Mouse (Mus musculus): ENCODE data around the gene A930009A15Rik. TPM values are rescaled to one million over a fixed set of nuclear protein-coding genes. Genes with fewer than 3 reads are reported as not detected.

Gene A930009A15Rik
- total RNA-seq, 2 experiments from 2014 or later, result 0.34 to 0.62 TPM

- no peak for DNase-seq (ENCODE audit: low spot score in 2 of 2)
- intact Hi-C loops (cut with DNase I), result no loop called here
Observed at GRCm38 (mm10) chr10:115571734-115572440, 2.1 kb downstream of the A930009A15Rik start.

- intact Hi-C loops (cut with DNase I), result no loop called here
- no peak for DNase-seq (ENCODE audit: low spot score in 2 of 2)
Observed at GRCm38 (mm10) chr10:115579076-115579475, 9.3 kb downstream of the A930009A15Rik start.

GRCm38 (mm10) chr10:115579494-115579893 lies 9.7 kb downstream of the A930009A15Rik start:
- DNase-seq (ENCODE audit: low spot score in 2 of 2), result no peak
- intact Hi-C loops (cut with DNase I), result no loop called here

GRCm38 (mm10) chr10:115581971-115582370 lies 12.2 kb downstream of the A930009A15Rik start:
- intact Hi-C loops (cut with DNase I), result no loop called here
- DNase-seq (ENCODE audit: low spot score in 2 of 2), result no peak

GRCm38 (mm10) chr10:115583071-115583470 lies 13.3 kb downstream of the A930009A15Rik start:
- intact Hi-C loops (cut with DNase I), result no loop called here
- DNase-seq (ENCODE audit: low spot score in 2 of 2), result no peak

- no peak for DNase-seq (ENCODE audit: low spot score in 2 of 2)
- intact Hi-C loops (cut with DNase I), result no loop called here
Observed at GRCm38 (mm10) chr10:115584656-115585055, 14.9 kb downstream of the A930009A15Rik start.

GRCm38 (mm10) chr10:115585491-115586245 lies 15.9 kb downstream of the A930009A15Rik start:
- DNase-seq (ENCODE audit: low spot score in 2 of 2), result no peak
- intact Hi-C loops (cut with DNase I), result no loop called here

GRCm38 (mm10) chr10:115586246-115587231 lies 16.8 kb downstream of the A930009A15Rik start:
- DNase-seq (ENCODE audit: low spot score in 2 of 2), result no peak
- intact Hi-C loops (cut with DNase I), result no loop called here

- peak; percentile 53 to 72 for DNase-seq (ENCODE audit: low spot score in 2 of 2)
- intact Hi-C loops (cut with DNase I), result no loop called here
Observed at GRCm38 (mm10) chr10:115587301-115587969, 17.6 kb downstream of the A930009A15Rik start, which contains the start of gene Lgr5. Gene Lgr5, minus strand, starts transcription at chr10:115587780.

- no peak for DNase-seq (ENCODE audit: low spot score in 2 of 2)
- intact Hi-C loops (cut with DNase I), result no loop called here
Observed at GRCm38 (mm10) chr10:115587979-115588378, 18.2 kb downstream of the A930009A15Rik start.

- intact Hi-C loops (cut with DNase I), result no loop called here
- no peak for DNase-seq (ENCODE audit: low spot score in 2 of 2)
Observed at GRCm38 (mm10) chr10:115593221-115593620, 23.4 kb downstream of the A930009A15Rik start.

GRCm38 (mm10) chr10:115593651-115594050 lies 23.9 kb downstream of the A930009A15Rik start:
- intact Hi-C loops (cut with DNase I), result no loop called here

GRCm38 (mm10) chr10:115595748-115596147 lies 26.0 kb downstream of the A930009A15Rik start:
- intact Hi-C loops (cut with DNase I), result no loop called here
- no peak for DNase-seq (ENCODE audit: low spot score in 2 of 2)

More at GRCm38 (mm10) chr10:115593651-115594050, 23.9 kb downstream of the A930009A15Rik start:
- no peak for DNase-seq (ENCODE audit: low spot score in 2 of 2)

GRCm38 (mm10) chr10:115617456-115618287 lies 47.9 kb downstream of the A930009A15Rik start:
- intact Hi-C loops (cut with DNase I), result loop anchor here (1.0 to 5.0 kb wide), 3 partner anchors 185 to 294 kb away; no protein-coding TSS in a partner anchor
- DNase-seq (ENCODE audit: low spot score in 2 of 2), result peak; percentile 22 to 60

GRCm38 (mm10) chr10:115618288-115618856 lies 48.6 kb downstream of the A930009A15Rik start:
- DNase-seq (ENCODE audit: low spot score in 2 of 2), result no peak
- intact Hi-C loops (cut with DNase I), result loop anchor here (5.0 kb wide), 2 partner anchors 186 to 211 kb away; no protein-coding TSS in a partner anchor

- intact Hi-C loops (cut with DNase I), result no loop called here
Observed at GRCm38 (mm10) chr10:115623481-115623880, 53.7 kb downstream of the A930009A15Rik start.

GRCm38 (mm10) chr10:115623956-115624671 lies 54.3 kb downstream of the A930009A15Rik start:
- intact Hi-C loops (cut with DNase I), result no loop called here
- peak; percentile 17 to 20 for DNase-seq (ENCODE audit: low spot score in 2 of 2)

More at GRCm38 (mm10) chr10:115623481-115623880, 53.7 kb downstream of the A930009A15Rik start:
- no peak for DNase-seq (ENCODE audit: low spot score in 2 of 2)

Data from left cerebral cortex, postnatal 25 days (tissue).